Mouse (Mus musculus) erythroblast, embryonic 14.5 days (primary cell): ENCODE results near the gene Ifitm2.

Experiments
- GATA1 ChIP-seq: IDR thresholded peaks from 2 replicates; pipeline ENCODE4 v1.6.1; 2012; ENCODE audit warnings: low read length, inconsistent platforms, mixed read lengths
- TAL1 ChIP-seq: IDR thresholded peaks from 3 replicates; pipeline ENCODE4 v1.6.1; 2012; ENCODE audit warnings: low read length, inconsistent platforms, mixed read lengths

DNA sequence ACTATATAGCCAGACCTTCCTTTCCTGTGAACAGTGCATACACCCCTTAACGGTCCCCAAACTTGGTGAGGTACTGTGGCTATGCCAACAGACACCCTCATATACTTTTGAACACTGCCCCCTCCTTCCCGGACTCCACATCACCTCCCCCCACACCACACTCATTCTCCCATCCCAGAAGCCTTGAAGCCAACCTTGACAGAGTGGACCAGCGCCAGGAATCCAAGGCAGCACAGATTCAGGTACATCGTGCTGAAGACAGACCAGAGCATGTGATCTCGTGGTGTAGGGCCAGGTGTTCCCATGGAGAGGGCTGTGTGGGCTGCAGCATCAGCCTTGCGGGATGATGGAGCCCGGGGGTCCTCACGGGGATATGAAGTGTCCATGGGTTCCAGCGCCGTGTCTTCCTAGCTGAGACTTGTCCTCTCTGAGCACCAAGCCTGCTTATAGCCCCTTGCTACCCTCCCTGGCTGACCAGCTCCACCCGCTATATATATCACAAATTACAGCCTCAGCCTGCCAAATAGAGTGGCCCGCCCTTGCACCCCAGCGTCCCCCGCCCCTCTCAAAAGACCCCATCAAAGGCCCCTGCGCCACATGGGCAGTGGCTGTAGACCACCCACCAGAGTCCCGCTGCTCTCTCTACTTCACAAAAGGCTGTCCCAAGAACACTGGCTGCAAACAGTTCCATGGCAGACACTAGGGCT lies 5.8 kb downstream of the Ifitm2 start, which contains the start of gene Ifitm5:
- TF ChIP-seq GATA1 (no peak), TAL1 (no peak)
